Mouse (Mus musculus) urinary bladder, postnatal 14 days (tissue): ENCODE results near the gene Mapkap1.

ENCODE experiments used
- DNase-seq: peaks from one replicate; pipeline ENCODE4 v3.0.0; 2021; ENCODE audit warnings: low spot score

The Mapkap1 gene

DNA sequence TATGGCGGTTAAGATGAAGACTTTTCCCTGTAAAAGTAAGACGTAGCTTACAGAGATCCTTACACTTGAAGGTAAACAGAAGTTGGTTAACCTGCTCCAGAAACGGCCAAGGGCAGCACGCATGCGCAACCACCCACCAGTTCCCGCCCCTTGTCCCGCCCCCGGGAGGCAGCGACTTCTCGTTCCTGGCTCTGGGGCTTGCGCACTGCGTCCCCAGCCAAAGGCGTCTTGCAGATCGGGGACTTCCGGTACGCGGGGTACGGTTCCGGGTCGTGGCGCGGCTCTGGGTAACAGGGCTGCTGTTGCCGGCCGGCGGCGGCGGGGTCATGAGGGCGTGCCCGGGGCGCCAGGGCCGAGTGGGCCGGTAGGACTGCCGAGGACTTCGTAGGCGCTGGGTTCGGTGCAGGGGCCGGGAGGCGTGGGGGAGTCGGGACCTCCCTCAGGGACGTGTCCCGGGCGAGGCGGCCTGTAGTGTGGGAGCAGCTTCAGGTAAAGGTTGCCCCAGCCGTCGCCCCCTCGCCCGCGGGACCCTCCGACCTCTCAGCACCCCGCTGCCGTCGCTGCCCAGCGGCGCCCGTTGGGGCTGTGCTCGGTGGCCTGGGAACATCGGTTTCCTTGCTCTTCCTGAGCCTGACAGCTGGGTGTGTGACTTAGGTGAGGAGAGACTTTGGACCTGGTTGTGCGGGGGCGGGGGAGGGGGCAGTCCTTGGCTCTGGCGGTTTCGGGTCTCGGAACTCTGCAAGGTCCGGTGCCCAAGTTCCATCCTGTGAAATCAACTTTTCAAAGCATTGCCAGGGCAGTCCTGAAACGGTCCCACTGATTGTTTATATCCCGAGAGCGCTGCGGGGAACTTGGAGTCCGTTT lies at the start of gene Mapkap1:
Gene Mapkap1 (plus strand): TSS at position 171 of the 864 bp plus-strand sequence.
- DNase-seq, result peak; percentile 98

DNA sequence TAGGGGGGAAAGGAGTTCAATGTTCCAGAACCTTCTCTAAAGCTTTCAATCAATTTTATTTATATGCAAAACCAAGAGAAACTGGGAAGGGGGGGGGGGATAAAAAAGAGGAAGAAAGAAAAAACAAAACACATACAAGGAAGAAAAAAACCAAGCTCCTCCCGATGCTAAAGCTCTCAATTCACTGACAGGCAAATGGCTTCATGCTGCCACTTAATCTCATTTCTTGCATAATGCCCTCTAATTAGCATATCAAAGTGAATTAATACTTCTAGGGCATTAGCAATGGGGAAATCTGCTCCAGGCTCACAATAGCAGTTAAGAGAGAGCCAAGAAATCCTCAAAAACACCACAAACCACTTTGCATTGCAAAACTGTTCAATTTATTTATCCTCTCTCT lies 42.9 kb upstream of the Mapkap1 start:
- no peak for DNase-seq

DNA sequence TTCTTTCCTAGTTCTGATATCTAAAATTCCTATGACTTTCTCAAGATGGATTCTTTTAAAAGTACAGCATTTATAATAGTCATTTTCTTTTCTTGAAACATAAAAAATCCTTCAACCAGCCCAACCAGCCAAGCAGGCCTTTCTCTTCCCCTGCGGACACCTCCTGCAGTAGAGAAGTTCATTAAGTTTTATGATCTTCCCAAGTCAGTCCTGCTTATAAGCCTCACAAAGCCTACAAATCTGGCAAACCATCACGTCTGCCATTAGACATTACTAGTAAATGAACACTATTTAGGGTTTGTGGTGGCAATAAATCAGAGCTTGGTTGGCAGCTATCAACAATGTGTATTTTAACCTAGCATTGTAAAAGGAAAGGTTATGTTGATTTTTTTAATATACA lies 39.5 kb upstream of the Mapkap1 start:
- DNase-seq, result no peak

DNA sequence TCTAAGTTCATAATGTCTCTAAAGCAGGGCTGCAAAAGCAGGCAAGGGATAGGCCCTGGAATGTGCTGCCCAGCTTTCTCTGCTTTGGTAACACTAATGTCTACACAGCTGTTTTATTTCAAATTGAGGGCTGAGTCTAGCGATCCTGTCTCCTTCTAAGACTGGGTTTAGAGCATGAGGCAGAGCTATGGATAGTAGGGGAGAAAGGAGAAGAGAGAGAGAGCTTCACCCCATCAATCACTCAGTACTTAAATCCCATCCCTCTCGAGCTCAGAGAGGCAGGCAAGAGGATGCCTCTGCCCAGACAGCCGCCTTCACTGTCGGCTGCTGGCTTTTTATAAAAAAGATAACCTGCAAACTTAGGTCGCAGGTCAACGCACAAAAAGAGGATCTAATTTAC lies 38.2 kb upstream of the Mapkap1 start:
- no peak for DNase-seq

DNA sequence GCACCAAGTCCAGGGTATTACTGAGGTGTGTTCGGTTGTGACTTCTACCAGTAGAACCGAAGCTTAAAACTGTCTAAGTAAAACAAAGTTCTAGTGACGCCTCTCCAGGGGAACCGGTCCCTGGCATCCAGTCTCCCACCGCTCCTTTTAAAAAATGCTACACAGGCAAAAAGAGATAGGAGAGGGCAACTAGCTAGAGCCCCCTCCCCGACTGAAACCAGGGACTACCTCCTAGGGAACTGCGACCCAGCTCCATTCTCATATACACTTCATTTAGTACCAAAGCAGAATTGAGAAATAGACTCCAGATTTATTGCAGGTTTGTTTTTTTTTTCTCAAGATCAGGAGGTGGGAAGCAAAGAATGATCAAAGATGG lies 36.2 kb upstream of the Mapkap1 start:
- no peak for DNase-seq

GRCm38 (mm10) chr2:34370725-34371440 lies 35.7 kb upstream of the Mapkap1 start:
- DNase-seq, result peak; percentile 33

GRCm38 (mm10) chr2:34371441-34372304 lies 34.9 kb upstream of the Mapkap1 start:
- peak; percentile 26 for DNase-seq

DNA sequence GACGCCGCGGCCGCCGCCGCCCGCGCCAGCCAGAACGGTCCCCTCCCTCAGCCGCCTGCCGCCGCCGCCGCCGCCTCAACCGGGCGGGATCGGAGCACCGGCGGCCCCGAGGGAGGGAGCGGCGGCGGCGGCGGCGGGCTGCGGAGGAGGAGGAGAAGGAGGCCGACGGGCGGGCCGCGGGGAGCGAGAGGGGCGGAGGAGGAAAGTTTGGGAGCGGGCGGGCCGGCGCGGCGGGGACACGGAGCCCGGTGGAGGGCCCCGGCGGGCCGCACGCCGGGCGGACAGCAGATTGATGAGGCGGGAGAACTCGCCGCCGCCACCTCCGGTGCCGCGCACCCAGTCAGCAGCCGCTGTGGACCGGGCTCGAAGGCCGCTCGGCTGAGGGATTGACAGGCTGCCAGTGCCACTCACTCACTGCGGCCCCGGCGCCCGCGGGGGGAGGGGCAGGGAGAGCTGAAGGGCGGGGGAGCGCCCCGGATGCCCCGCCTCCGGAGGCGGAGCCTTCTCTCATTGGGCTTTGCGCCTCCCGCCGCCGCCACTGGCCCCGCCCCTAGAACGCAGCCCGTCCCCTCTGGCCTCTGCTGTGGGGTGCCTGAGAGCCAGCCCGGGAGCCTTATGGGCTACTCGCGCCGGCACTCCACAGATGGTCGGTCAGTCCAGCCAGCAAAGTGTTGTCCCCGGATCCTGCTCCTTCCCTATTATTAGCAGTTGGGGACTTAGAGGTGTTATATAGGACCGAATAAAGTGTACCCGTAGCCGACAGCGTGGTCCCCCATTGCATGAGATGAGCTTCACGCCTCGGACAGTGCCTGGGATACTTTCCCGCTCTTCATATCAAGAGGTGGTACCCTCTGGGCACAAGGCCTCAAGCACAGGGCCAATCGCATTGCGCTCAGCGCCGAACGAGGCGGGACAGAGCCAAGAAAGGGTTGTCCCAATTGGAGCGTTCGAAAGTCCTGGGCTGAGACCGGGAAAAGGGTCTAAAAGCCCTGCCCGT lies 34.0 kb upstream of the Mapkap1 start, which contains the start of gene Pbx3:
Gene Pbx3 (minus strand): TSS at position 838 of the 997 bp plus-strand sequence.
- peak; percentile 96 for DNase-seq

GRCm38 (mm10) chr2:34373886-34374285 lies 32.7 kb upstream of the Mapkap1 start:
- DNase-seq, result no peak

DNA sequence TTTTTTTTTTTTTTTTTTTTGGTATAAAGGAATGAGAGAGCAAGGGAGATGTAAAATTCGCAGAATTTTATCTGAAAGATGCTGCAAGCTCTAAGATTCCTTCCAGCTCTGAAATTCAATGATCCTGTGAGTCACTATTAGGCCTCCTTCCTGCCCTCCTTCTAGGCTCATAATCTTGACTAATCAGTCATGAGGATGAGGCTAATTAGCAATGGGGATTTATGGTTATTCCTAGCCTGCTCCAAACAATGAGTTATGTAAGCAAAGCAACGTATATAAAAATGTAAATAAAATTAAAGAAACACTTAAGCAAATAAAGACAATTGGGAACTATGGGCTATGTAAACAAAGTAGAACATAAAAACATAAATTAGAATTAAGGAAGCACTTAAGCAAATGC lies 32.2 kb upstream of the Mapkap1 start:
- DNase-seq, result no peak

- no peak for DNase-seq
Observed at GRCm38 (mm10) chr2:34378930-34379329, 27.6 kb upstream of the Mapkap1 start.

GRCm38 (mm10) chr2:34399535-34399934 lies 7.0 kb upstream of the Mapkap1 start:
- no peak for DNase-seq

- no peak for DNase-seq
Observed at GRCm38 (mm10) chr2:34407596-34407995, 1.0 kb downstream of the Mapkap1 start.

DNA sequence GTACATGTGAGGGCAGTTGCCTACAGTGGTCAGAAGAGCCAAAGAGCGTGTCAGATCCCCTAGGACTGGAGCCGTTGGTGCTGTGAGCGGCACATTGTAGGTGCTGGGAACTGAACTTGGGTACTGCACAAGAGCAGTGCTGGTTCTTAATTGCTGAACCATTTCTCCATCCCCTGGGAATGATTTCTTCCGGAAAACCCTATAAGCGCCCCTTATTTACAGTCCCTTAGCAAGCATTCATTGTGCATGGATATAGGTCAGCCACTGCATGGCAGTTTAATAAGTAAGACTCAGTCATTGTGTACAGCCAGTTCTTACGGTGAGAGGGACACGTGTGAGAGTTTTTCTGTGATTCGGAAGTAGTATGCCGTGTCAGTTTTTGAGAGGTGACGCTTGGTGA lies 1.8 kb downstream of the Mapkap1 start:
- DNase-seq, result no peak

GRCm38 (mm10) chr2:34409741-34410340 lies 3.3 kb downstream of the Mapkap1 start:
- DNase-seq, result no peak

DNA sequence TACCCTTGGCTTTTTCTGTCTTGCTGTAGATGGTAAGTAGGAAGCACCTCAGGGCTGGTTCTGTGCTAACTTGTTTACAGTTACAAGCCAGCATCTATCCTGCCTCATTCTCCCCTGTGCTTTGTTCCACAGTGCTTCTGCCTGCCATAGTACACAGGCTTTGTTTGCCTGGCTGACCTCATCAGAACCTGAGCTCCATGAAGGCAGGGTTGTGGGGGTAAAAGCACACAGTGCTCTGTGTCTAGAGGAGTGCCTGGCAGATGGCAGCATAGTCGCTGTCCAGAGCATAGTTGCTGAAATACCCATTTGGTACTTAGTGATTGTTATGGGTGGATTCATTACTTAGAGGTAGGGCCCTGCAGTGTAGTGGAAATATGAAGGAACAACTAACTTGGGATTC lies 13.7 kb downstream of the Mapkap1 start:
- no peak for DNase-seq

DNA sequence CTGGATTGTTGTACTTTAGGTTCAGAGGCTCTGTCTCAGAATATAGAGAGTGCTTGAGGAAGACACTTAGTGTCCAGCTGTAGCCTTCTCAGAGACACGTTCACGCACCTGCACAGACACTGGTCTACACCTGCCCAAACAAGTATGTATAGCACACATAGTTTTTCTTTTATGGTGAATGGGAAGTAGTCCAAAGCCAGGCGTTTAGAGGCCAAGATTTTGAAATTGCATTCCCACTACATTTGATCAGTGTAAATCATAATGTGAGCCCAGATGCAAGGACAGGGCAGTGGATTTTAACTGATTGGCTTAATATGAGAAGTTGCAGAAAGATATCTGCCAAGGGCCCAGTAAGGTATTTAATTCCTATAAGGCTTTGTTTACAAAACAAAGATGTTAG lies 17.6 kb downstream of the Mapkap1 start:
- no peak for DNase-seq

- DNase-seq, result peak; percentile 7
Observed at GRCm38 (mm10) chr2:34425573-34426223, 19.1 kb downstream of the Mapkap1 start.

GRCm38 (mm10) chr2:34430663-34431062 lies 24.1 kb downstream of the Mapkap1 start:
- no peak for DNase-seq
